Mouse (Mus musculus) cerebellum, postnatal 10 days (tissue): Measurements from ENCODE around the gene Prr12.

Source experiments
- DNase-seq, 2 experiments: peaks; one replicate each; pipeline ENCODE4 v3.0.0; 2021; ENCODE audit warnings: mixed read lengths in 2 of 2

The Prr12 gene

GRCm38 (mm10) chr7:45077322-45077721 is 24.6 kb upstream of the Prr12 start:
- DNase-seq: no peak

GRCm38 (mm10) chr7:45076501-45076900 is 23.8 kb upstream of the Prr12 start:
- DNase-seq: no peak

GRCm38 (mm10) chr7:45075405-45075804 is 22.7 kb upstream of the Prr12 start:
- DNase-seq: no peak

GRCm38 (mm10) chr7:45073949-45074348 is 21.3 kb upstream of the Prr12 start:
- DNase-seq: no peak

- no peak for DNase-seq
Measured at GRCm38 (mm10) chr7:45073171-45073707, 20.6 kb upstream of the Prr12 start.

GRCm38 (mm10) chr7:45072230-45072629 is 19.5 kb upstream of the Prr12 start:
- no peak for DNase-seq

GRCm38 (mm10) chr7:45069671-45070070 is 17.0 kb upstream of the Prr12 start:
- no peak for DNase-seq

GRCm38 (mm10) chr7:45068000-45068318 is 15.3 kb upstream of the Prr12 start:
- DNase-seq: peak; percentile 66 to 68

- DNase-seq: no peak
Measured at GRCm38 (mm10) chr7:45067190-45067999, 14.7 kb upstream of the Prr12 start.

GRCm38 (mm10) chr7:45062239-45062835 is 9.7 kb upstream of the Prr12 start, which contains the start of the genes Nosip and Prrg2:
Nosip (plus strand) TSS chr7:45062429.
Prrg2 (minus strand) TSS chr7:45062677.
- peak; percentile 93 to 96 for DNase-seq

GRCm38 (mm10) chr7:45061532-45062075 is 8.9 kb upstream of the Prr12 start:
- DNase-seq: peak in 1 of 2 experiments; percentile 33

- no peak for DNase-seq
Measured at GRCm38 (mm10) chr7:45060632-45061122, 8.0 kb upstream of the Prr12 start.

GRCm38 (mm10) chr7:45058607-45059571 is 6.2 kb upstream of the Prr12 start:
- DNase-seq: peak; percentile 84 to 85

- no peak for DNase-seq
Measured at GRCm38 (mm10) chr7:45056972-45057348, 4.3 kb upstream of the Prr12 start.

GRCm38 (mm10) chr7:45056329-45056971 is 3.8 kb upstream of the Prr12 start:
- DNase-seq: peak; percentile 52 to 56

- DNase-seq: peak; percentile 90 to 95
Measured at GRCm38 (mm10) chr7:45053931-45054510, 1.3 kb upstream of the Prr12 start.

GRCm38 (mm10) chr7:45053117-45053930 is 643 bp upstream of the Prr12 start:
- peak; percentile 82 to 86 for DNase-seq

- DNase-seq: peak; percentile 67 to 71
Measured at GRCm38 (mm10) chr7:45052181-45052861, 360 bp downstream of the Prr12 start.

GRCm38 (mm10) chr7:45051601-45051974 is 1.1 kb downstream of the Prr12 start:
- no peak for DNase-seq
